Mouse (Mus musculus): ENCODE results near the gene Mxd3. TPM values are rescaled to one million over a fixed set of nuclear protein-coding genes. Genes with fewer than 3 reads are reported as not detected.

The Mxd3 gene
- total and polyA plus RNA-seq, 3 experiments: 4.1 to 7.3 (median 6.9) TPM

GRCm38 (mm10) chr13:55361145-55361544, 31.5 kb upstream of the Mxd3 start:
- H3K36me3 ChIP-seq (replicated peaks in 1 of 2; ENCODE audit: control insufficient read depth in 1 of 2, insufficient read depth in 1 of 2, low read length in 1 of 2): peaks cover 30 to 48% of the 10 kb centered on the region in 2 experiments
- in situ Hi-C loops (cut with MboI; ENCODE audit: low pct_ligation_motif_present, low pct_unique_long_range_greater_than_20kb, low sequenced_read_pairs) (no loop called here), dilution Hi-C loops (cut with MboI; ENCODE audit: extremely low pct_ligation_motif_present, extremely low pct_unique_long_range_greater_than_20kb, low sequenced_read_pairs) (no loop called here)
- DNase-seq (ENCODE audit: extremely low read depth): no peak
- peak overlapping the region; percentile 93 for H3K9ac ChIP-seq (ENCODE audit: insufficient read depth, low read depth)
- peaks cover 8 to 53% of the 10 kb centered on the region in 2 experiments for H3K4me1 ChIP-seq (ENCODE audit: control insufficient read depth in 1 of 2, insufficient read depth in 2 of 2)
- H3K4me3 ChIP-seq (replicated peaks in 1 of 3; ENCODE audit: low read depth in 2 of 3, low read length in 2 of 3, poor library complexity in 1 of 3): peak overlapping the region; percentile 92 to 100 (median 93)
- no peak overlapping the region for H3K27ac ChIP-seq (ENCODE audit: insufficient read depth, low read depth)
- H3K79me2 ChIP-seq (replicated peaks; ENCODE audit: control insufficient read depth, extremely low read depth, insufficient read depth, poor library complexity, severe bottlenecking): peaks cover 61% of the 10 kb centered on the region
- no peak for TF ChIP-seq NRF1 (IDR thresholded peaks at IDR 0.05; ENCODE audit: low read depth, low read length)
- H3K4me2 ChIP-seq (ENCODE audit: insufficient read depth, low read depth, poor library complexity, severe bottlenecking): peak overlapping the region; percentile 84
- H3K27me3 ChIP-seq (replicated peaks): no peaks in the 10 kb centered on the region
- H3K9me3 ChIP-seq (replicated peaks; ENCODE audit: low read length): no peaks in the 10 kb centered on the region

- peaks cover 2 to 5% of the 10 kb centered on the region in 2 experiments; a peak in 3 of 4 replicates for H3K4me1 ChIP-seq (ENCODE audit: control insufficient read depth in 1 of 2, insufficient read depth in 2 of 2)
- dilution Hi-C loops (cut with MboI; ENCODE audit: extremely low pct_ligation_motif_present, extremely low pct_unique_long_range_greater_than_20kb, low sequenced_read_pairs): no loop called here
Measured at GRCm38 (mm10) chr13:55346745-55347144, 17.1 kb upstream of the Mxd3 start.

GRCm38 (mm10) chr13:55344286-55344685, 14.7 kb upstream of the Mxd3 start:
- Histone ChIP-seq H3K27ac (ENCODE audit: insufficient read depth, low read depth) (no peak overlapping the region), H3K4me1 (ENCODE audit: control insufficient read depth in 1 of 2, insufficient read depth in 2 of 2) (peaks cover 2 to 8% of the 10 kb centered on the region in 2 experiments; a peak in 3 of 4 replicates), H3K9me3 (replicated peaks; ENCODE audit: low read length) (no peaks in the 10 kb centered on the region), H3K4me3 (replicated peaks in 1 of 3; ENCODE audit: low read depth in 2 of 3, low read length in 2 of 3, poor library complexity in 1 of 3) (no peak overlapping the region), H3K4me2 (ENCODE audit: insufficient read depth, low read depth, poor library complexity, severe bottlenecking) (no peak overlapping the region), H3K79me2 (replicated peaks; ENCODE audit: control insufficient read depth, extremely low read depth, insufficient read depth, poor library complexity, severe bottlenecking) (no peaks in the 10 kb centered on the region), H3K36me3 (replicated peaks in 1 of 2; ENCODE audit: control insufficient read depth in 1 of 2, insufficient read depth in 1 of 2, low read length in 1 of 2) (peaks cover 50 to 67% of the 10 kb centered on the region in 2 experiments), H3K9ac (ENCODE audit: insufficient read depth, low read depth) (no peak overlapping the region), H3K27me3 (replicated peaks) (no peaks in the 10 kb centered on the region)
- DNase-seq (ENCODE audit: extremely low read depth): no peak
- dilution Hi-C loops (cut with MboI; ENCODE audit: extremely low pct_ligation_motif_present, extremely low pct_unique_long_range_greater_than_20kb, low sequenced_read_pairs) (no loop called here), in situ Hi-C loops (cut with MboI; ENCODE audit: low pct_ligation_motif_present, low pct_unique_long_range_greater_than_20kb, low sequenced_read_pairs) (no loop called here)
- TF ChIP-seq NELFE (IDR thresholded peaks at IDR 0.05; ENCODE audit: low read depth, low read length) (no peak), USF1 (IDR thresholded peaks at IDR 0.05; ENCODE audit: low read depth, low read length) (no peak), IRF4 (IDR thresholded peaks at IDR 0.05; ENCODE audit: low read depth, low read length) (no peak), CTCF (conservative IDR thresholded peaks at IDR 0.05 in 1 of 2, IDR thresholded peaks at IDR 0.05 in 1 of 2; ENCODE audit: low read depth in 2 of 2, low read length in 2 of 2) (no peak), KAT2A (IDR thresholded peaks at IDR 0.05; ENCODE audit: insufficient replicate concordance, low read length) (no peak), JUND (conservative IDR thresholded peaks at IDR 0.05; ENCODE audit: low read depth, low read length) (no peak), JUN (IDR thresholded peaks at IDR 0.05; ENCODE audit: insufficient read depth, low read depth, low read length) (no peak), SMC3 (IDR thresholded peaks at IDR 0.05; ENCODE audit: low read depth, low read length) (no peak), TCF12 (IDR thresholded peaks at IDR 0.05; ENCODE audit: low read depth, low read length) (no peak), HCFC1 (IDR thresholded peaks at IDR 0.05; ENCODE audit: low read depth, low read length) (no peak), EP300 (IDR thresholded peaks at IDR 0.05; ENCODE audit: low read length) (no peak), POLR2AphosphoS2 (IDR thresholded peaks at IDR 0.05; ENCODE audit: low read depth, low read length) (no peak), ELF1 (IDR thresholded peaks at IDR 0.05; ENCODE audit: low read depth, low read length) (no peak), MXI1 (IDR thresholded peaks at IDR 0.05; ENCODE audit: low read depth, low read length) (no peak), NRF1 (IDR thresholded peaks at IDR 0.05; ENCODE audit: low read depth, low read length) (no peak), GABPA (IDR thresholded peaks at IDR 0.05; ENCODE audit: insufficient replicate concordance, low read depth, low read length) (no peak), RAD21 (IDR thresholded peaks at IDR 0.05; ENCODE audit: low read depth, low read length) (no peak)

More at GRCm38 (mm10) chr13:55346745-55347144, 17.1 kb upstream of the Mxd3 start:
- no peaks in the 10 kb centered on the region for H3K9me3 ChIP-seq (replicated peaks; ENCODE audit: low read length)
- H3K4me3 ChIP-seq (replicated peaks in 1 of 3; ENCODE audit: low read depth in 2 of 3, low read length in 2 of 3, poor library complexity in 1 of 3): no peak overlapping the region
- TF ChIP-seq MXI1 (IDR thresholded peaks at IDR 0.05; ENCODE audit: low read depth, low read length) (no peak), JUN (IDR thresholded peaks at IDR 0.05; ENCODE audit: insufficient read depth, low read depth, low read length) (no peak), POLR2A (IDR thresholded peaks at IDR 0.05; ENCODE audit: low read depth, low read length) (no peak)
- in situ Hi-C loops (cut with MboI; ENCODE audit: low pct_ligation_motif_present, low pct_unique_long_range_greater_than_20kb, low sequenced_read_pairs): no loop called here
- DNase-seq (ENCODE audit: extremely low read depth): no peak
- no peaks in the 10 kb centered on the region; the same call in 1 of the 2 replicates for H3K79me2 ChIP-seq (replicated peaks; ENCODE audit: control insufficient read depth, extremely low read depth, insufficient read depth, poor library complexity, severe bottlenecking)
- H3K36me3 ChIP-seq (replicated peaks in 1 of 2; ENCODE audit: control insufficient read depth in 1 of 2, insufficient read depth in 1 of 2, low read length in 1 of 2): peaks cover 69 to 89% of the 10 kb centered on the region in 2 experiments
- H3K4me2 ChIP-seq (ENCODE audit: insufficient read depth, low read depth, poor library complexity, severe bottlenecking): no peak overlapping the region
- H3K9ac ChIP-seq (ENCODE audit: insufficient read depth, low read depth): no peak overlapping the region
- no peaks in the 10 kb centered on the region for H3K27me3 ChIP-seq (replicated peaks)
- no peak overlapping the region for H3K27ac ChIP-seq (ENCODE audit: insufficient read depth, low read depth)
